Mouse (Mus musculus) heart, adult 2 months (tissue): ENCODE results near the gene Myo7a. TPM values are rescaled to one million over a fixed set of nuclear protein-coding genes. Genes with fewer than 3 reads are reported as not detected.

Source experiments
- DNase-seq, 2 experiments: peaks; one replicate each; pipeline ENCODE4 v3.0.0; 2021
- H3K27ac ChIP-seq: fragments of 200-600 bp; 2 replicates; pipeline ENCODE4 v1.8.1; 2022
- H3K27me3 ChIP-seq: fragments of 200-500 bp; 2 replicates; pipeline ENCODE4 v1.6.1; 2012; ENCODE audit warnings: mild to moderate bottlenecking, low read length, inconsistent platforms, mixed read lengths; ENCODE audit not compliant: control insufficient read depth, insufficient read depth
- H3K36me3 ChIP-seq: fragments of 200-500 bp; 2 replicates; pipeline ENCODE4 v1.6.1; 2012; ENCODE audit warnings: low read length, inconsistent platforms; ENCODE audit not compliant: control insufficient read depth, insufficient read depth
- H3K4me1 ChIP-seq: fragments of 200-500 bp; 2 replicates; pipeline ENCODE4 v1.6.1; 2011; ENCODE audit warnings: low read length; ENCODE audit not compliant: control insufficient read depth, insufficient read depth
- H3K4me3 ChIP-seq: fragments of 200-600 bp; 2 replicates; pipeline ENCODE4 v1.8.1; 2022
- H3K79me2 ChIP-seq: fragments of 200-500 bp; replicated peaks from 2 replicates; pipeline ENCODE4 v1.6.1; 2012; ENCODE audit warnings: mild to moderate bottlenecking, inconsistent platforms, low read length, moderate library complexity, mixed read lengths; ENCODE audit not compliant: control insufficient read depth, insufficient read depth
- H3K9ac ChIP-seq: fragments of 200-500 bp; 2 replicates; pipeline ENCODE4 v1.6.1; 2012; ENCODE audit warnings: low read depth, mild to moderate bottlenecking, control low read depth, inconsistent platforms, low read length, mixed read lengths
- CTCF ChIP-seq: fragments of 200-600 bp; IDR thresholded peaks from 2 replicates; pipeline ENCODE4 v1.8.1; 2022; ENCODE audit warnings: antibody characterized with exemption, mild to moderate bottlenecking, moderate library complexity
- EP300 ChIP-seq: fragments of 200-500 bp; IDR thresholded peaks from 2 replicates; pipeline ENCODE4 v1.6.1; 2011; ENCODE audit warnings: low read depth, low read length, control low read depth; ENCODE audit not compliant: insufficient read depth
- POLR2A ChIP-seq: fragments of 200-500 bp; IDR thresholded peaks from 2 replicates; pipeline ENCODE4 v1.6.1; 2011; ENCODE audit warnings: mild to moderate bottlenecking, low read depth, low read length, control low read depth; ENCODE audit not compliant: insufficient read depth
- WGBS: fragments of 180-500 bp; shearing (Covaris S2); methylation state at CpG from one replicate; pipeline ENCODE4 v1.1.7; 2018; 5-methylcytosine and 5-hydroxymethylcytosine counted together
- intact Hi-C: fragments of 180-260 bp; cut with DNase I; formaldehyde crosslinking; loops from one replicate; pipeline ENCODE4 v1.15.1; 2025
- polyA plus RNA-seq: library from polyadenylated mRNA; depleted of rRNA; stranded (reverse); fragments of >200 nt; gene quantifications from 2 replicates; pipeline ENCODE4 v1.2.3, GENCODE M21; 2012; rRNA removed
- total RNA-seq, 2 experiments: library from RNA; stranded (reverse); gene quantifications; 2 replicates each; pipeline ENCODE4 v1.2.3; 2021

The Myo7a gene
- total and polyA plus RNA-seq, 3 experiments = 4.5 to 7.1 (median 5.9) TPM

DNA sequence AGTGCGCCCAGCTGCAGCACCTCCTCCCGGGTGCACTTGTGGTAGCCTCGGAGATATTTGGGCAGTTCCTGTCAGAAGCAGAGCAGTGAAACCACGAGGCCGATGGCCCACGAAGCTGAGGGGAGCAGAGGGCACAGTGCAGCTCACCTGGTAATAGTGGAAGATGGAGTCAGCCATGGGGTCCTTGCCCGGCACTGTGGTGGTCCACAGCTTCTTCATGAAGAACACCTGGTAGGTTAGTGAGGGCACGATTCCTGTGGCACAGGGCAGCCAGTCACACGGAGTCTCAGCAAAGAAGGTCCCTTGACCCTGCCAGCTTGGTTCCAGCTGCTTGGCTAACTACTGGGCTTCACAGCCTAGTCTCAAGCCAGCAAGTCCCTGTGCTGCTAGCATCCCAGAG is 64.9 kb downstream of the Myo7a start:
- TF ChIP-seq CTCF = no peak
- TF ChIP-seq EP300 = no peak
- no peak for TF ChIP-seq POLR2A
- Histone ChIP-seq H3K36me3 (no peaks in the 10 kb centered on the region), H3K4me3 (no peak overlapping the region), H3K4me1 (no peaks in the 10 kb centered on the region), H3K27ac (no peak overlapping the region), H3K27me3 (no peaks in the 10 kb centered on the region), H3K79me2 (no peaks in the 10 kb centered on the region), H3K9ac (no peak overlapping the region)
- WGBS = 83% methylated on average over 9 of the region's 9 CpGs
- DNase-seq = no peak
- intact Hi-C loops = no loop called here

DNA sequence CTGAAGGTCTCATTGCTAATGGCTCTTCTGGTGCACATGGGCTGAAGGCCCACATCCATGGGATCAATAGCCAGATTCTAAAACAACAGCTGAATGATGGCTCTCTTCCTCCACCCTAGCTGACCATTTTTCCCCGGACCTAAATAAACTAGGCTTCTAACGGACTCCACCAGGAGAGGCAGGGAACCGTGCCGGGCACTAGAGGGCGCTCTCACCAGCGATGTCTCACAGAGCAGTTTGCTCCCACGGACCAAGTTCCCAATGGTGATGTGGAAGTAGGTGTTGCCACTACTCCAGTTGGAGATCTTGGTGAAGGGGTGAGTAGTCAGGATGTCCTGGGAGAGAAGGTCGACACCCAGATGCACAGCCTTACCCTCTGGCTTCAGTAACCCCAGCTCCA is 67.3 kb downstream of the Myo7a start:
- peak; percentile 20 to 55 for DNase-seq
- WGBS = 17% methylated on average over 8 of the region's 8 CpGs
- TF ChIP-seq CTCF (peak; percentile 73), EP300 (no peak)
- Histone ChIP-seq H3K4me1 (no peaks in the 10 kb centered on the region), H3K36me3 (no peaks in the 10 kb centered on the region), H3K9ac (no peak overlapping the region), H3K27ac (no peak overlapping the region), H3K4me3 (no peak overlapping the region), H3K79me2 (no peaks in the 10 kb centered on the region), H3K27me3 (no peaks in the 10 kb centered on the region)
- intact Hi-C loops = no loop called here

DNA sequence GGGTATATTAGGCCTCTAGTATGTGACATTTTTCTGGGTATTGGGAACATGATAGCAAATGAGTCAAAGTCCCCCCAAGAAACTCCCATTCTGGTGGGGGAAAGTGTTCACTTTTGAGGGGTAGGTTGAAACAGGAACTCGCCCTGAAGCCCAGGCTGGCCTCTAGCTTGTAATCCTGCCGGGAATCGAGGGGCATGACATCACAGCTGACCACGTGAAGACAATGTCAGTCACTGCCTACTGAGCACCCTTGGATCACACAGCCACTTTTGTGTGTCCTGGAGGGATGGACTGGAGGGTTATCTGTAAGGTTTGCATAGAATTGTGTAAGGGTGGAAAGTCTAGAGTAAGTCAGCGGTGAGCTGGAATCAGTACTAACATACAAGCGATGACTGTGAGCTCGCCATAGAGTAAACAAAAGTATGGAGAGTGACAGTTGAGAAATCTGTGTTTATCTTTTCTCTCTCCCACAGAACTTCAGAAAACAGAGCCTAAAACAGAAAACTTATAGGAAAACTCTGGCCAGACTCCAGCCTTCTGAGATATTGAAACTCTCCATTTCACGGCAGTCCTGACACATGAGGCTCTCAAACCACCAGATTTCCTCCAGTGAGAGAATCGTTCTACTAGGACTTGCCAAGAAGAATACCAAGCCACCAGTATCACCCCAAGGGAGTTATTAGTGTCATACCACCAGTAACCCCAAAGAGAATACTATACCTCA is 71.1 kb downstream of the Myo7a start:
- Histone ChIP-seq H3K4me3 (no peak overlapping the region), H3K27ac (no peak overlapping the region), H3K36me3 (no peaks in the 10 kb centered on the region), H3K79me2 (no peaks in the 10 kb centered on the region), H3K4me1 (no peaks in the 10 kb centered on the region), H3K9ac (no peak overlapping the region), H3K27me3 (no peaks in the 10 kb centered on the region)
- TF ChIP-seq POLR2A = no peak
- TF ChIP-seq CTCF = no peak
- TF ChIP-seq EP300 = no peak
- intact Hi-C loops = no loop called here
- DNase-seq = no peak
- 64% methylated on average over 9 of the region's 9 CpGs for WGBS

DNA sequence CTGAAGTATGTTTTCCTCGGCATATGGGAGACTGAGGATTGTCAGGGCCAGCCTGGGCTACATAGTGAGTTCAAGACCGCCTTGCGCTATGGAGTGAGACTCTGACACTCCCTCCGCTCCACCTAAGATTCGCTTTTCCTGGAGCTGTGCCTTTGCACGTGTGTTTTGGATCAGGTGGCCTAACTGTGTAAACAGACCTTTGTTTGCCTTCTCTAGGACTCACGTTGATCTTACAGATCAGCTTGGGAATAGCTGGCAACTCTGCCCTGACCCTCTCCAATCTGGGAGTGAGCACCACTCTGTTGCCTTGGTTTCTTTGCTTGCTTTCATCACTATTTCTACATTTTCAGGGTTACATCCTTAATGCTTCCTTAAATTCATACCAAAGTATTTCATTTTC is 116.7 kb downstream of the Myo7a start:
- H3K27ac ChIP-seq = no peak overlapping the region
- intact Hi-C loops = no loop called here
- TF ChIP-seq EP300 (no peak), POLR2A (no peak), CTCF (no peak)
- 74% methylated on average over 7 of the region's 7 CpGs for WGBS
- no peaks in the 10 kb centered on the region for H3K79me2 ChIP-seq
- no peak overlapping the region for H3K9ac ChIP-seq
- no peaks in the 10 kb centered on the region for H3K4me1 ChIP-seq
- H3K27me3 ChIP-seq = no peaks in the 10 kb centered on the region
- no peaks in the 10 kb centered on the region for H3K36me3 ChIP-seq
- DNase-seq = no peak
- H3K4me3 ChIP-seq = no peak overlapping the region

Other genes starting within 250 kb of the Myo7a start
- not detected for gene Gdpd4, start 199.6 kb downstream of the Myo7a start, total RNA-seq
- not detected in 2 replicates for gene Gdpd4, start 199.6 kb downstream of the Myo7a start, polyA plus RNA-seq
- gene Omp, start 26.0 kb upstream of the Myo7a start, total RNA-seq = under 1 TPM in 1 of 2 experiments, not detected in 1; 0.14 TPM
- gene Omp, start 26.0 kb upstream of the Myo7a start, polyA plus RNA-seq = 0.06 TPM in 1 of 2 replicates, not detected in the other
- gene Capn5, start 58.8 kb upstream of the Myo7a start, total RNA-seq = 1 to 10 TPM; 1.8 to 2.4 TPM
- gene Capn5, start 58.8 kb upstream of the Myo7a start, polyA plus RNA-seq = 3.7 and 4.6 TPM in 2 replicates
- gene B3gnt6, start 80.0 kb upstream of the Myo7a start, total RNA-seq = not detected
- gene B3gnt6, start 80.0 kb upstream of the Myo7a start, polyA plus RNA-seq = 0.06 TPM in 1 of 2 replicates, not detected in the other
- 10 to 100 TPM; 11.0 to 13.2 TPM for gene Acer3, start 201.7 kb upstream of the Myo7a start, total RNA-seq
- 5.5 and 8.7 TPM in 2 replicates for gene Acer3, start 201.7 kb upstream of the Myo7a start, polyA plus RNA-seq
- 1 to 10 TPM; 2.2 to 2.5 TPM for gene Tsku, start 241.8 kb upstream of the Myo7a start, total RNA-seq
- gene Tsku, start 241.8 kb upstream of the Myo7a start, polyA plus RNA-seq = 4.9 and 5.9 TPM in 2 replicates